Mouse (Mus musculus): ENCODE data around the gene Abat.

Abat gene

GRCm38 (mm10) chr16:8636867-8637216, 123.6 kb downstream of the Abat start:
- no peak for DNase-seq (ENCODE audit: low spot score in 2 of 2)

- DNase-seq (ENCODE audit: low spot score in 2 of 2) = peak; percentile 64 to 70
Measured at GRCm38 (mm10) chr16:8637217-8638051, 124.2 kb downstream of the Abat start, which contains the start of the genes Pmm2 and Tmem186. TSS of gene Pmm2 (plus strand) at chr16:8637674. TSS of gene Tmem186 (minus strand) at chr16:8637712.

- no peak for DNase-seq (ENCODE audit: low spot score in 2 of 2)
Measured at GRCm38 (mm10) chr16:8638131-8638530, 124.9 kb downstream of the Abat start.

- DNase-seq (ENCODE audit: low spot score in 2 of 2) = no peak
Measured at GRCm38 (mm10) chr16:8639466-8640191, 126.4 kb downstream of the Abat start.

- peak in 1 of 2 experiments; percentile 37 for DNase-seq (ENCODE audit: low spot score in 2 of 2)
Measured at GRCm38 (mm10) chr16:8643855-8644254, 130.6 kb downstream of the Abat start.

GRCm38 (mm10) chr16:8645546-8645945, 132.3 kb downstream of the Abat start:
- no peak for DNase-seq (ENCODE audit: low spot score in 2 of 2)

GRCm38 (mm10) chr16:8650007-8650406, 136.8 kb downstream of the Abat start:
- DNase-seq (ENCODE audit: low spot score in 2 of 2) = no peak

- DNase-seq (ENCODE audit: low spot score in 2 of 2) = no peak
Measured at GRCm38 (mm10) chr16:8655108-8655507, 141.9 kb downstream of the Abat start.

- DNase-seq (ENCODE audit: low spot score in 2 of 2) = no peak
Measured at GRCm38 (mm10) chr16:8655599-8655998, 142.4 kb downstream of the Abat start.

- DNase-seq (ENCODE audit: low spot score in 2 of 2) = no peak
Measured at GRCm38 (mm10) chr16:8656256-8656655, 143.0 kb downstream of the Abat start.

GRCm38 (mm10) chr16:8658349-8658748, 145.1 kb downstream of the Abat start:
- no peak for DNase-seq (ENCODE audit: low spot score in 2 of 2)

- no peak for DNase-seq (ENCODE audit: low spot score in 2 of 2)
Measured at GRCm38 (mm10) chr16:8658764-8659163, 145.5 kb downstream of the Abat start.

GRCm38 (mm10) chr16:8663022-8663421, 149.8 kb downstream of the Abat start:
- DNase-seq (ENCODE audit: low spot score in 2 of 2) = no peak

GRCm38 (mm10) chr16:8663606-8664539, 150.6 kb downstream of the Abat start:
- DNase-seq (ENCODE audit: low spot score in 2 of 2) = no peak

- DNase-seq (ENCODE audit: low spot score in 2 of 2) = no peak
Measured at GRCm38 (mm10) chr16:8665367-8665766, 152.1 kb downstream of the Abat start.

- DNase-seq (ENCODE audit: low spot score in 2 of 2) = no peak
Measured at GRCm38 (mm10) chr16:8666452-8666851, 153.2 kb downstream of the Abat start.

GRCm38 (mm10) chr16:8667261-8667660, 154.0 kb downstream of the Abat start:
- no peak for DNase-seq (ENCODE audit: low spot score in 2 of 2)

GRCm38 (mm10) chr16:8667814-8668213, 154.6 kb downstream of the Abat start:
- DNase-seq (ENCODE audit: low spot score in 2 of 2) = no peak

GRCm38 (mm10) chr16:8668386-8668785, 155.2 kb downstream of the Abat start:
- DNase-seq (ENCODE audit: low spot score in 2 of 2) = no peak

GRCm38 (mm10) chr16:8669432-8669831, 156.2 kb downstream of the Abat start:
- no peak for DNase-seq (ENCODE audit: low spot score in 2 of 2)

Data from spleen, postnatal 14 days (tissue).